Mouse (Mus musculus) CH12.LX (cell line): ENCODE data around the gene Ptgr1.

Source experiments
- CHD2 ChIP-seq: IDR thresholded peaks from 2 replicates; pipeline ENCODE4 v1.6.1; 2011; ENCODE audit warnings: low read length, improper control_type of control experiment
- CTCF ChIP-seq, 2 experiments: IDR thresholded peaks in 1 of 2; conservative IDR thresholded peaks in 1 of 2; 2 replicates each; pipeline ENCODE4 v1.5.1; 2011 to 2012; ENCODE audit warnings: low read depth in 2 of 2, low read length in 2 of 2, improper control_type of control experiment in 1 of 2, inconsistent platforms in 1 of 2, mild to moderate bottlenecking in 1 of 2, moderate library complexity in 1 of 2

DNA sequence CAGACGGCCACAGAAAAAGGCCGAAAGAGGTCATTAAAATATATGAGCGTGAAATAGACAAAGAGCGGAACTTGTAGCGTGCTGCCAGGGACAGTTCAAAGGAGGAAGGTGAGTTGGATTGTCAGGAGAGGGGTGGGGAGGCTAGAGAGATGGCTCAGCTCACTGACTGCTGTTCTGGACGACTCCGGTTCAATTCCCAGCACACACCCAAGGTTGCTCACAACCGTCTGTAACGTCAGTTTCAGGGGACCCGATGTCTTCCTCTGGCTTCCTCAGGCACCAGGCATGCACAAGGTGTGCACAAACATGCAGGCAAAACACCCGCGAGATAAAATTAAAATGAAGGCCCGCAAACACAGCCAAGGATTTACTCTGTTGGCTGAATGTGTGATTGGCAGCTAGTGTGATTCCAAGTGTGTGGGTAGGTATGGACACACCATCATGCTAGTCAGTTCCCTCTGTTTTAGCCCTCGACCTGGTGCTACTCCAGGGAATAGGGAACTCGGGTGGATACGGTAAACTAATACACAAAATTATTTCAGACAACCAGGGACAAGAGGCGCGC lies 48.9 kb upstream of the Ptgr1 start:
- no peak for TF ChIP-seq CTCF (conservative IDR thresholded peaks at IDR 0.05 in 1 of 2, IDR thresholded peaks at IDR 0.05 in 1 of 2; ENCODE audit: low read depth in 2 of 2, low read length in 2 of 2)
- TF ChIP-seq CHD2: no peak
